Mouse (Mus musculus) T-helper 17 cell (primary cell): ENCODE measurements around the gene Creld2.

Experiments
- in situ Hi-C, 2 experiments: fragments of 300-600 bp; cut with MboI, MseI; formaldehyde crosslinking; loops; 1 replicate in 1 of 2; 2 replicates in 1 of 2; pipeline ENCODE4 v1.15.1; 2025; ENCODE audit warnings: high pct_unique_total_duplicates in 2 of 2

Gene Creld2

GRCm38 (mm10) chr15:88828800-88829705, 9.6 kb downstream of the Creld2 start:
- in situ Hi-C loops: loop anchor here (5.0 kb wide), 3 partner anchors 38 to 93 kb away; no protein-coding TSS in a partner anchor

GRCm38 (mm10) chr15:88829791-88830440, 10.5 kb downstream of the Creld2 start:
- in situ Hi-C loops: loop anchor here (5.0 kb wide), 3 partner anchors 37 to 92 kb away; no protein-coding TSS in a partner anchor

GRCm38 (mm10) chr15:88830696-88831095, 11.2 kb downstream of the Creld2 start:
- in situ Hi-C loops: no loop called here

- in situ Hi-C loops: no loop called here
Observed at GRCm38 (mm10) chr15:88831482-88831881, 12.0 kb downstream of the Creld2 start.

DNA sequence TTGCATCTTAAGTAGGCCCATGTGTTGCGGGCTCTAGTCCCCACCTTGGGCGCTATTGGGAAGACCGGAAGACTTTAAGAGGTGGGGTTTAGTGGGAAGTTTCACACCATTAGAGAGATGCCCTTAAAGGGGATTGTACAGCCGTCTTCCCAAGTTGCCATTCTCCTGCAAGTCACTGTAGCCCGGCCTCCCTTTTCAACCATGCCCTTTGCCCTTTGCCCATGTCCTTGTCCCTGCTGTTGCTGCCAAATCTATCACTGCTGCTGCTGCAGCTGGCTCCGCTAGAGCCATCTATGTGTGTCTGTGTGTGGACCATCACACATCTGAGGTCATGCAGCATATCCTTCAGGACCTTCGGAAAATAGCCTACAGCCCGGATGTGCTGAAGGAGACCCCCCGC, 13.1 kb downstream of the Creld2 start:
- in situ Hi-C loops: no loop called here

GRCm38 (mm10) chr15:88836031-88836430, 16.6 kb downstream of the Creld2 start:
- in situ Hi-C loops: no loop called here

DNA sequence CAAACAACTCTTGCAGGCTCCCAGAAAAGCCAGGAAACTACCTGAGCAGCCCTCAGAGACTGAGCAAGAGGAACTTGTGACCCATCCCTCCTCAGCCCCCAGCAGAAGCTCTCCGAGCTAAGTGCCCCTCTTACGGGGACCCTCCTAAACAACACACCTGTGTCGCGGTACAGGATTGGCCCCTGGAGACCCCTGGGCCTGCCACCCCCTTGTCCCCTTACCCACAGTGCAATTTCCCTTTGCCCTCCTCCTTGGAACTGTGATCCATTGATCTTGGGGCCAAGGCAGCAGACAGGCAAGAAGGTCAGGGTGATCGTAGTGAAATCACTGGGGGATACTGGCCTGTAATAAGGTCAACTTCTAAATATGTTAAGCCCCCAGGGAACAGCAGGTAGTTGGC, 17.1 kb downstream of the Creld2 start:
- in situ Hi-C loops: no loop called here

DNA sequence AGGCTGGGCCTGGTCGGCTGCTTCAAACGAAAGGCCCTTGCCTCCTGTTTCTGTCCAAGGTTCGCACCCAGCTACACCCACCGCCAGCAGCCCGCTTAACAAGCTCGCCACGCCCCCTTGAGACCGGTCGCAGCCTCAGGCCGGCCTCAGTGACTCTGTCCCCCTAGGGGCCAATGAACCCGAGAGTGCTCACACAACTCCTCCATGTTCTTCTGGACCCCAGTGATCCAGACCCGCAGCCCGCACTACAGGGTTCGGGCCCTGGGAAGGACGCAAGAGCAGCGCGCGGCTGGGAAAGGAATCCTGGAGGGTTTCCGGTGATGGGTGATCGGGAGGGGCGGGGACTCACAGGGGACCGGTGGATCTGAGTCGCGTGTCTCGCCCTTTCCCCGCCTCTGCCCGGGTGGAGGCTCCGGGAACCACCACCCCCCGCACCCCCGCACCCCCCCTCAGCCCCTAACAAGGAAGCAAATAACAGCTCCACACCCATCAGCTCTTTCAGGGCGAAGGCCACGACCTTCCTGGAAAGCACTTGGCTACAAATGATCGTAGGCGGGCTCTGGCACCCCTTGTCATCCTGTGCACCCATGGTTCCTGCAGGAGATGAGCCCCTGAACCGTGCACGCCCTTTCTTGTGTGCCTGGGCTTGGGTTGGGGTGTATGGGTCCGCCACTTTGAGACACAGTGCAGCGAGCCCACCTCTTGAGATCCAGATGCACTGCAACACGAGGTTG, 17.9 kb downstream of the Creld2 start:
- in situ Hi-C loops: no loop called here

GRCm38 (mm10) chr15:88837977-88838376, 18.5 kb downstream of the Creld2 start:
- in situ Hi-C loops: no loop called here

- in situ Hi-C loops: no loop called here
Observed at GRCm38 (mm10) chr15:88839271-88839670, 19.8 kb downstream of the Creld2 start.

- in situ Hi-C loops: no loop called here
Observed at GRCm38 (mm10) chr15:88840126-88840525, 20.7 kb downstream of the Creld2 start.

- in situ Hi-C loops: no loop called here
Observed at GRCm38 (mm10) chr15:88841160-88841559, 21.7 kb downstream of the Creld2 start.

DNA sequence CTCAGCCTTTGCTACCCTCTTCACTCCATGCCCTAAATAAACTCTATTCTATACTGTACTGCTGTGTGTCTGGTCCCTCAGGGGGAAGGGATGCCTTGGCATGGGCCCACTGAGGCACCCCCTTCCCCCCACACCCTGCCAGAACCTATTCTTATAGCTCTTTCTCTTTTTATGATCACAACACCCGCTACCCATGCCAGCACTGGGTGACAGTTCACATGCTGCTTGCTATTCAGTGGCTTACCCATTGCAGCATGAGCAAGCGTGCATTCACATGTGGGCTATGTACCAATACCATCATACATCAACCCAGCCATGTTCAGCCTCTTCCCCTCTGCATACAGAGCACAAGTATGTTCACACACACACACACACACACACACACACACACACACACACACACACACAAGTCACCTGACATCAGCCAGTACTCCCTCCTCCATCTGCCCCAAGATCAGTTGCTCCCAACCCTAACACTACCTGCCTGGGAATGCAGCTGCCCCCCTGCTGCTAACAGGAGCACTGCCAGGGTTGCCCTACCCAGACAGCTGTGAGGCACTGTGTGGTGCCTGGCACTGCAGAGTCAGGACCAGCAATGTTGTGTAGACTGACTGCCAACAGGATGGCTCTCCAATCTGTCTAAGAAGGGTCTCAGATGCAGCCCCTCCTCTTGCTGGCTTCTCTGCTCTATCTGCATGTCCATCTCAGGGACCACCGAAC, 22.3 kb downstream of the Creld2 start:
- in situ Hi-C loops: no loop called here

GRCm38 (mm10) chr15:88842300-88842673, 22.8 kb downstream of the Creld2 start:
- in situ Hi-C loops: no loop called here

- in situ Hi-C loops: no loop called here
Observed at GRCm38 (mm10) chr15:88843486-88844097, 24.1 kb downstream of the Creld2 start.

DNA sequence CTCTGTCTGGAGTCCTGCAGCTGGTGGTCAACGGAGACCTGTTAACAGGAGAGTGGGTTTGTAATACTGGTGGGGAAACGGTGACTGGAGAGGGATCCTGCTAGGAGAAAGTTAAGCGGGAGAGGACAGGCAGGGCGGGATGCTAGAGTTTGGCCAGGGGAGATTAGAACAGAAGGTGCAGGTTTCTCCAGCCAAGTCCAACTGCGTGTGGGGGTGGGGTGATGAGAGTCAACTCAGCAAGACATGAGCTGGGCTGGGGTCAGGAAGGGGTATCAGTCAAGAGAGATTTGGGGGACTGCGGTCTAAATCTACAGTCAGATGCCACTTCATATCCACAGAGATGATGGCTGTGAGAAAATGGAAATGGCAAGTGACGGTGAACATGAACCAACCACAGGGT, 25.5 kb downstream of the Creld2 start:
- in situ Hi-C loops: no loop called here

DNA sequence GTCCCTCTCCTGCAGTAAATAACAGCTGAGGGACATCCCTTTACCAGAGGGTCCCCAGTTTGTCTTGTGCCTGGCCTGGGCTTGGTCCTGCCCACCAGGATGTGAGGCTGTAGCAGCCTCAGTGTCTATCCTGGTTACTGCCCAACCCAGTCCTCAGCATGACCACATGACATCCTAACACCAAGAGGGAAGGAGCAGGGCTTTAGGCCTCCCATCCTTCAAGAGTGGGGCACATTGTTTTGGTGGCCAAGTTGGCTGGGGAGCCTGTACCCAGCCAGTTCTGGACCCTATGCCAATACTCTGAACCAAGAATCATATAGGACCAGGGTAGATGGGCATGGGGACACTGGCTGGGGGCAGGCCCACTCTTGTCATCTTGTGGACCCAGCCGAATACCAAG, 29.2 kb downstream of the Creld2 start:
- in situ Hi-C loops: no loop called here

- in situ Hi-C loops: no loop called here
Observed at GRCm38 (mm10) chr15:88849621-88850020, 30.2 kb downstream of the Creld2 start.

DNA sequence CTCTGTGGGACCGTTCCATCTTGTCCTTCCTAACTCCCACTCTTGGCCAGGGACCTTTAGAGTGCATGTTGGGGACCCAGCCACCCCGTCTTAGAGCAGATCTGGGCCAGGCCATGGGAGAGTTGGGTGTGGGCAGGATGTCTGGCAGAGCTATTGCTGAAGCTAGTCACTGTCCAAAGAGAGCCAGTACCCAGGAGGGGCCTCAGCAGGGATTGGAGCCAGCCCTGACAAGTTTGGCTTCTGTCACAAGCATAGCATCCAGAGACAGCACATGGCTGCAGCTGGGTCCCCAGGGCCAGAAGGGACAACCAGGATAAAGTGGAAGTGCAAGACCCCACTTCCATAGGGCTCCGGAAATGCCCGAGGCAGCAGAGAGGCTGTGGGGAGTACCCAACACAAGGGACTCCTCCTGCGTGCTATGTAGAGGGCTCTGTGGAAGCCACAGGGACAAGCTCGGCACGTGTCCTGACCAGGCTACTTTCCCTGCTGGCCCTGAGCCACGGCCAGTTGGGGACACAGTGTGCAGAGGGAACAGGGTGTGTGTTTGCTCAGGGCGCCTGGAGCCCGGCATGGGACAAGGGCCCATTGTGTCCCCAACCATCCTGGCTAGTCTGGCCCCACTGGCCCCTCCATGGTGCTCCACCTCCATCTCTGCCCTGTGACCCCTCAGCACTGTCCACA, 30.8 kb downstream of the Creld2 start:
- in situ Hi-C loops: no loop called here

- in situ Hi-C loops: no loop called here
Observed at GRCm38 (mm10) chr15:88851076-88851475, 31.6 kb downstream of the Creld2 start.
